Mouse (Mus musculus): Measurements from ENCODE around the gene Diras1.

The Diras1 gene

GRCm38 (mm10) chr10:81029031-81029430 is 3.6 kb upstream of the Diras1 start:
- no peak for DNase-seq (ENCODE audit: extremely low spot score)

GRCm38 (mm10) chr10:81028219-81028618 is 2.8 kb upstream of the Diras1 start:
- no peak for DNase-seq (ENCODE audit: extremely low spot score)

GRCm38 (mm10) chr10:81027331-81027730 is 1.9 kb upstream of the Diras1 start:
- DNase-seq (ENCODE audit: extremely low spot score) = no peak

DNA sequence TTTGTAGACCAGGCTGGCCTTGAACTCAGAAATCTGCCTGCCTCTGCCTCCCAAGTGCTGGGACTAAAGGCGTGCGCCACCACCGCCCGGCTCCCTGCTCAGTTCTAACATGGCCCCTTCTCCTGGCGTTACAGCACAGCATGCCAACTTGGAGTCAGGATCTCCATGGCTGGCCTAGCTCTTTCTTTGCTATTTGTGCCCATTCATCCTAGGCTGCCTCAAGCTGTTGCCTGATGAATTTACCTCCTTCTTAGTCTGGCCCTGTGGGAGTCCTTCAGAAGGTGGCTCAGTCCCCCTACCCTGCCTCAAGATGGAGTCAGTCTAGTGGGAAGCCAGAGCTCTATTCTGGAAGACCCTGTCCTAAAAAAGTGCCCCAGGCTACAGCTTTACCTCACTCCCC is 1.4 kb upstream of the Diras1 start:
- DNase-seq (ENCODE audit: extremely low spot score) = no peak

DNA sequence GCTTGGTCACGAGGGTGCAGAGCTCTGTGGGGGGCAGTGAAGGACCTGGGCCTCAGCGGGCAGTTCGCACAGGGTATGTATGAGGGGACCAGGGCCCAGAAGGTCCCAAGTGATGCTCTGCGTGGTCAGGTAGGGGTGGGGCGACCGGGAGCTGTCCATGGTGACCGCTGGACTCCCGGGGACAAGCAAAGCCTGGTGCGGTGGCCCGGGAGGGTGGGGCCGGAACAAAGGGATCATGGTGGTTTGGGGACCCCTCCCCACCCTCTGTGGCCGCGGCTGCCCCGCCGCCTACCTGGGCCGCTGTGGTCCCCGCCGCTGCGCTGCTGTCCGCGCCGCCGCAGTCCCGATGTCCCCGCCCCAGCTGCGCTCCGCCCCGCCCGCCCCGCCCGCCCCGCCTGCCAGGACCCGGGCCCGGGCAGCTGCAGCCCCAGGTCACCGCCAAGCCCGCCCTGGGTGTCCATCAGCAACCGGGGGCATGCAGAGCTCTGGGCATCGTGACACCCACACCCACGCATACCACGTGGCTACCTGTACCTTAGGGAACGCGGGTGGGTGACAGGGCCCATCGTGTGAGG is 328 bp downstream of the Diras1 start:
- no peak for DNase-seq (ENCODE audit: extremely low spot score)

DNA sequence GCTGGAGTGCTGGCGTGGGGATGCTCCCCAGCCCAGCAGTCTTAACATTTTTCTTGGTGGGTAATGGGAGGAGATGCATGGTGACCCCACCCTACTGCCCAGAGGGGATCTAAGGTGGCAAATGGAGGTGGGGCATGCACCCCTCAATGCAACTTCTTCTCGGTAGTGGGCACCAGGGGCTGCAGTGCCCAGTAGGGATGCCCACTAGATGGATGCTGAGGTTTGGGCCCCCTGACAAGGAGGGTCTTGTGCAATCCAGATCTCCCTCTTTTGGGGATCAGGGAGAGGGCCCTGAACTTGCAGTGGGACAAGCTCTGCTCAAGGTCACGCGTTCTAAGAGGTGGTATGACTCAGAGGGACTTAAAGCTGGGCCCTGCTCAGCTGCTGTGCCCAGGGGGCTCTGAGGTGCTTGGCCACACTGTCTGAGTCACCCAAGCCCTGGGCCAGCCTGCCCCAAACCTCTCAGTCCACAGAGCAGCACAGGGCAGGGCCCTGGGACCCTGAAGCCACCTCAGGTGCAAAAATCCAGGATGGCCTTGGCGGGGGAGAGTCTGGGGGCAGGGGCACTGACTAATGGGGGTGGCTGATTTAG is 1.0 kb downstream of the Diras1 start:
- DNase-seq (ENCODE audit: extremely low spot score) = no peak

DNA sequence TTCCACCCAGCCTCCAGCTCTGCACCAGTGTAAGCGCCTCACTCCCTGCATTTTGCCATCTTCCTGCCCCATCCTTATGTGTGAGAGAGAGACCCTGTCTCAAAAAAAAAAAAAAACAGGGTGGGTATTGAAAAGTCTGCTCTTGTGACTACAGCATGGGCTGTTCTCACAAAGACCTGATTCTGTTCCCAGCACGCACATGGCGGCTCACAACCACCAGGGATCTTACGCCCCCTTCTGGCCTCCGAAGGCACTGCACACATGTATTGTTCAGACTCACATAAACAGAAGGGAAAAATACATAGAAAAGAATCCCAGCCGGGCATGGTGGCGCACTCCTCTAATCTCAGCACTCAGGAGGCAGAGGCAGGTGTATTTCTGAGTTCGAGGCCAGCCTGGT is 2.7 kb downstream of the Diras1 start:
- DNase-seq (ENCODE audit: extremely low spot score) = no peak

GRCm38 (mm10) chr10:81021547-81022110 is 3.8 kb downstream of the Diras1 start:
- DNase-seq (ENCODE audit: extremely low spot score) = no peak

DNA sequence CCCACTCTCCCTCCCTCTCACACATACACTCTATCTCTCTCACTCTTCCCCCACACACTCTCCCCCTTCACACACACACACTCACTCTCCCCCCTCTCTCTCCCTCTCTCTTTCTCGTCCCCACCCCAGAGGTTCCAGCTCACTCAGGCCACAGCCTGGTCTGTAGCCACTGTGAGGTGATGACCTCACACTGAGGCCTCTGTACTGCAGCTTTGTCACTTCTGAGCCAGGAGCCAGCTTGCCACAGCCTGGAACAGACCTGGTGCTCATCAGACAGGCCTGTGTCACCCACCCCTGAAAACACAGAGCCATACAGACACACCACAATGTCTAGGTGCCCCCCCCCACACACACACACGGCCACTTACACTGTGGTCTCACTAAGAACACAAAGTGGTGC is 5.3 kb downstream of the Diras1 start:
- no peak for DNase-seq (ENCODE audit: extremely low spot score)

GRCm38 (mm10) chr10:81019687-81020086 is 5.8 kb downstream of the Diras1 start:
- no peak for DNase-seq (ENCODE audit: extremely low spot score)

DNA sequence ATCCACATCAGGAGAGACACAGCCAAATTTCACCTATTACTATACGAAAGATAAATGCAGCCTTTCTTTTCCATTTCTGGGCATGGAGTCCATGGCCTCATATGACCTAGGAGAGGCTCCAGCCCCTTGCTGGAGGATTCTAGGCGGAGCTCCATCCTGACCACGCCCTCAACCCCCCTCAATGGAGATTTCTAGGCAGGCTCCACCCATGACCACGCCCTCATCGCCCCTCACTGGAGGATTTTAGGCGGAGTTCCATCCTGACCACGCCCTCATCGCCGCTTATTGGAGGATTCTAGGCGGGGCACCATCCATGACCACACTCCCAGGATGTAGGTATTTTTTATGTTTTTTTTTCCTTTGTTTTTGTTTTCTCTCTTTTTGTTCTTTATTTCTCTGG is 7.1 kb downstream of the Diras1 start:
- peak; percentile 44 for DNase-seq (ENCODE audit: extremely low spot score)

GRCm38 (mm10) chr10:81016645-81017044 is 8.8 kb downstream of the Diras1 start:
- peak; percentile 67 for DNase-seq (ENCODE audit: extremely low spot score)

GRCm38 (mm10) chr10:81015666-81016065 is 9.8 kb downstream of the Diras1 start:
- DNase-seq (ENCODE audit: extremely low spot score) = no peak

GRCm38 (mm10) chr10:81014393-81015384 is 10.8 kb downstream of the Diras1 start, which contains the start of gene Gng7:
Gng7 (minus strand) TSS chr10:81014945.
- peak; percentile 99 for DNase-seq (ENCODE audit: extremely low spot score)

DNA sequence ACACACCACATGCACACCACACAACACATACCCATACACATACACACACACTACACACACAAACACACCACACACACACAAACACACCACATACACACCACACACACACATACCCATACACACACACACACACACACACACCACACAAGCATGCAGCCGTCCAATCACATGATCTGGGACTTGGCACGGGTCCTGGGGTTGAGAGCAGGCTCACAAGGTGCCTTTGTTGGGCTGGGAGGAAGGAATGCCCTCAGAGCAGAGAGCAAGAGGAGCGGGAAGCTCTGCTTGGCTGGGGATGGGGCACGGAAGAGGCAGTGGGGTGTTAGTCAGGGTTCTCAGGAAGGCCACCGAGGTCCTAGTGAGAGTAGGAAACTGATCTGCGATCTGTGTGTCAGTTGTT is 14.6 kb downstream of the Diras1 start:
- DNase-seq (ENCODE audit: extremely low spot score) = no peak

- DNase-seq (ENCODE audit: extremely low spot score) = no peak
These were observed 18.2 kb downstream of the Diras1 start for GRCm38 (mm10) chr10:81007240-81007639.

DNA sequence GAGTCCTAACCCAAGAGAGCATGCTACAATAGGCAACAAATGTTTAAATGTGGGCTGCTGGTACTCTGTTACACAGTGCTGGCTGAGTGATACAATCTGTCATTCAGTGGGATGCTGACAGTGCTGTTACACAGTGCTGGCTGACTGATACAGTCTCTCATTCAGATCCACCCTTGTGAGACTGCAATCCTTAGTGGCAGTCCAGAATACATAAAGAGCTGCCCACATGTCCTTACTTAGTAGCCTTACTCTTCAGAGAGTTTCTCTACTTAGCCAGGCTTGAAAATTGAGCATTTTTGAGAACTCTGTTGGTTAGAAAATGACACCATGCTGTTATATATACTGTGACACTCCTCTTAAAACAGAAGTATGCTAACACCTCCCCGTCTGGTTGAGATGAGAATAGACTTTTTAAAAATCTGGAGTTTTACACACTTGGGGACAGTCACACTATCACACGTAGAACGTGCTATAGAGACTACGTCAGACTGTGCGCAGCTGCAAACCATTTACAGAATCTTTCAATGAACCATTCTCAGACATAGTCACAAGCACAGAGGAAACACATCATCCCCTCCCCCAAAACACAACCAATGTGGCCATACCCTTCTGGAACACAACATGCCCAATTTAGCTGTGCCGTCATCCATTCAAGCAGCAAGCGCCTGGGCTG is 19.3 kb downstream of the Diras1 start:
- no peak for DNase-seq (ENCODE audit: extremely low spot score)

- no peak for DNase-seq (ENCODE audit: extremely low spot score)
These were observed 24.3 kb downstream of the Diras1 start for GRCm38 (mm10) chr10:81001161-81001560.

GRCm38 (mm10) chr10:81000197-81001062 is 25.0 kb downstream of the Diras1 start:
- peak; percentile 32 for DNase-seq (ENCODE audit: extremely low spot score)

DNA sequence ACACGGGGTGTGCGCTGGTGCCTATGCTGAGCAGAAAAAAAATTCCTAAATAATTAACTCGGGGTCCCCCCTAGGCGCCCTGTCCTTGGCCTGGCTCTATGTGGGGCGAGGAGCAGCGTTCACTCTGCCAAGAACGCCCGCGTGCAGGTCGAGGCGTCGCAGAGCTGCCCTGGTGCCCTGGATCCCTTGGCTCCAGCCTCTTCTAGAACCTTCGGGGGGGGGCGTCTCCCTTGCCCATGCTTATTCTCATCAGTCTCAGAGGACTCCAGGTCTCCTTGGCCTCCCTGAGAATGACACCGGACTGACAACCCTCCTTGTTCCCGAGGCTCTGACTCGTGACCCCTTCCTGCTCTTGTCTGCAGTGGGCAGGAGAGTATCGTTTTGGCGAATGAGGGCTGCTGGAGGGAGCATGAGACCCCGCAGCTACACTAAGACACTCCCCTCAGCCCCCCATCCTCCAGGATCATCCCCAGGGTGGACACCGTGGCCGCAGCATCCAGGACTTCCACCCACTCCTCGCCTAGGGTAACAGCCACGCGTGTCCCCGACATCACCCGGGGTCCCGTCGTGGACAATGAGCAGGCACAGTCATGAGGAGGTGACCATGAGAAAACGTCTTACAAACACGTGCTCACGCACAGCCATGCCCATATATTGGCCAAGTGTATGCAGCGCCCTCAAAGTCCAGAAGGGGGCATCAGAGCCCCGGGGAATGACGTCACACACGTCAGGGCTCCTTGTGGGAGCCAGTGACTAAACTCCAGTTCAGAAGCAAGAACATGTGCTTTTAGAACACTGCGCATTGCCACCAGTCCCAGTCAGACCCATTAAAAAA is 25.9 kb downstream of the Diras1 start:
- peak; percentile 86 for DNase-seq (ENCODE audit: extremely low spot score)

All from embryo, embryonic 9.5 days (tissue).